Mouse (Mus musculus) E14TG2a.4 (cell line): ENCODE results near the gene Xpo6.

ENCODE experiments used
- H3K27me3 ChIP-seq: 2 replicates; pipeline ENCODE4 v1.6.1; 2014; ENCODE audit warnings: low read length, control low read depth; ENCODE audit not compliant: insufficient read depth
- H3K36me3 ChIP-seq: 2 replicates; pipeline ENCODE4 v1.6.1; 2014; ENCODE audit warnings: low read length, control low read depth; ENCODE audit not compliant: insufficient read depth
- H3K4me1 ChIP-seq: replicated peaks from 2 replicates; pipeline ENCODE4 v1.6.1; 2014; ENCODE audit warnings: low read depth, low read length, control low read depth
- H3K4me3 ChIP-seq: replicated peaks from 2 replicates; pipeline ENCODE4 v1.5.1; 2014; ENCODE audit warnings: mild to moderate bottlenecking, low read length
- H3K9me3 ChIP-seq: 2 replicates; pipeline ENCODE4 v1.6.1; 2014; ENCODE audit warnings: low read length, control low read depth
- CTCF ChIP-seq: conservative IDR thresholded peaks from 2 replicates; pipeline ENCODE4 v1.5.1; 2014; ENCODE audit warnings: low read length
- NANOG ChIP-seq: IDR thresholded peaks from 2 replicates; pipeline ENCODE4 v1.6.1; 2014; ENCODE audit warnings: borderline replicate concordance, low read length, mixed read lengths
- POU5F1 ChIP-seq: IDR thresholded peaks from 2 replicates; pipeline ENCODE4 v1.6.1; 2014; ENCODE audit warnings: low read length, borderline replicate concordance

Gene Xpo6

GRCm38 (mm10) chr7:126236083-126236793 lies 35.9 kb upstream of the Xpo6 start:
- no peak overlapping the region for H3K4me3 ChIP-seq
- TF ChIP-seq NANOG (no peak), CTCF (no peak), POU5F1 (no peak)
- H3K27me3 ChIP-seq, result peaks cover 9% of the 10 kb centered on the region; the same call in 1 of the 2 replicates
- H3K9me3 ChIP-seq, result no peaks in the 10 kb centered on the region
- H3K4me1 ChIP-seq, result peaks cover 32% of the 10 kb centered on the region
- H3K36me3 ChIP-seq, result no peaks in the 10 kb centered on the region

- no peak for TF ChIP-seq NANOG
- no peak for TF ChIP-seq CTCF
- TF ChIP-seq POU5F1, result no peak
- no peaks in the 10 kb centered on the region for H3K9me3 ChIP-seq
Measured at GRCm38 (mm10) chr7:126234611-126235010, 34.3 kb upstream of the Xpo6 start.

DNA sequence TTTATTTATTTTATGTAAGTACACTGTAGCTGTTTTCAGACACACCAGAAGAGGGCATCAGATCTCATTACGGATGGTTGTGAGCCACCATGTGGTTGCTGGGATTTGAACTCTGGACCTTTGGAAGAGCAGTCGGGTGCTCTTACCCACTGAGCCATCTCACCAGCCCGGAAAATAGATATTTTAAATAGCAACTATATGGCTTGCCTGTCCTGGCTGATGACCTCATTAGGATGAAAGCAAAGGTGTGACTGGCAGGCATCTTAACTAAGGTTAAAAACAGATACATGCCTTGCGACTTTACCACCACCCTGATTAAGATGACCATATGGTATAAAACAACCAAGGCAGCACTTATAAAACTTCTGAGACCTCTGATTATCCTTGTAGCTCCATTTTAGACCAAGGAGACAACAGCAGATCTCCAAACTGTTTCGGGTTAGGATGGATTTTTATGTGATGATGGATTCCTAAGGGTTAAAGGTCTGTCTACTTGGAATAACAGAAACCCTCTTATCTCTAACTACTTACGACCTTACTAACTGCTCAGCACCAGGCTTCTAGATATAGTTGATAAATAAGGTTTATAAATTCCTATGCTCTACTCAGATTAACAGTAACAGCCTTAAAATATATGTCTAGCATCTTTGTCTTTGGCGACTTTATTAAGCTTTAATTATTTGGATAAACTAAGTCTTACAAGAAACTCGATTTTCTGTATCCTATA lies 32.2 kb upstream of the Xpo6 start:
- peaks cover 3% of the 10 kb centered on the region; the same call in 1 of the 2 replicates for H3K27me3 ChIP-seq
- TF ChIP-seq NANOG (no peak), POU5F1 (no peak), CTCF (no peak)
- no peaks in the 10 kb centered on the region for H3K36me3 ChIP-seq
- no peak overlapping the region for H3K4me3 ChIP-seq
- H3K4me1 ChIP-seq, result peaks cover 33% of the 10 kb centered on the region
- no peaks in the 10 kb centered on the region for H3K9me3 ChIP-seq

More at GRCm38 (mm10) chr7:126234611-126235010, 34.3 kb upstream of the Xpo6 start:
- H3K36me3 ChIP-seq, result no peaks in the 10 kb centered on the region
- no peak overlapping the region for H3K4me3 ChIP-seq
- H3K27me3 ChIP-seq, result peaks cover 9% of the 10 kb centered on the region; the same call in 1 of the 2 replicates
- peaks cover 28% of the 10 kb centered on the region for H3K4me1 ChIP-seq

DNA sequence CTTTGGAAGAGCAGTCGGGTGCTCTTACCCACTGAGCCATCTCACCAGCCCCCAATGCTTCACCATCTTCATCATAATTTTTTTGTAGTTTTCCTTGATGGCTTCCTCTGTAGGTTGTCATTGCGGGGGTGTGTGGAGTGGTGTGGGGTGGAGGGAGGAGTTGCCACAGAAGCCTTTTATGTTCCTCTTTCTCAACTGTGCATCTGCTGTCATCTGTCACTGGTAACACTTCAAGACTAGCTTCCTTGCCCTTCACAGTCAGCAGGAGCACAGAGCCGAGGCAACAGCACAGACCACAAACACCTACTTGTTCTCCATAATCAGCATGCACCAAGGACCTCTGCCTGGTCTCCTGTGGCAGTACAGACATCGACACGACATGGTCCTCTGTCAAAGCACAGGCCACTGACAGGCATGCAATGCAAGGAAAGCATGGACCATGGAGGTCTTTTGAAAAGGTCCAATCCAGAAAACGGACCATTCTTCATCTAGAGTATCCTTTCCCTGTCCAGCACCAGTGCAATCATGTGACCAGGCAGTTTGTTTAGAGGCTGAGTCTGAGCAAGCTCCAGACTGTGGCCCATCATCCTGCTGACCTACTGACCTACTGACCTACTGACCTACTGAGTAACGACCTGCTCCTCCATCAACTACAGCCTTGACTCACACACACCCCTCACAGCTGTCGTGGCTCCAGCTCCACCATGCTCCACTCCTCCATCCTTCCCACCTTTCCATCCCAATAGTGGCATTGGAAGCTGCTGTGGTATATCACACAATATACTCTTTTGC lies 30.3 kb upstream of the Xpo6 start:
- H3K9me3 ChIP-seq, result no peaks in the 10 kb centered on the region
- no peaks in the 10 kb centered on the region for H3K27me3 ChIP-seq
- H3K36me3 ChIP-seq, result no peaks in the 10 kb centered on the region
- no peak for TF ChIP-seq CTCF
- TF ChIP-seq NANOG, result no peak
- TF ChIP-seq POU5F1, result no peak
- H3K4me1 ChIP-seq, result peaks cover 33% of the 10 kb centered on the region
- no peak overlapping the region for H3K4me3 ChIP-seq

GRCm38 (mm10) chr7:126226136-126226535 lies 25.8 kb upstream of the Xpo6 start:
- no peaks in the 10 kb centered on the region for H3K36me3 ChIP-seq
- H3K27me3 ChIP-seq, result 0 out of 2 replicates have a peak, but pooled peaks cover 6% of the 10 kb centered on the region
- H3K9me3 ChIP-seq, result no peaks in the 10 kb centered on the region
- H3K4me1 ChIP-seq, result peaks cover 74% of the 10 kb centered on the region
- TF ChIP-seq NANOG, result no peak
- no peak for TF ChIP-seq CTCF
- TF ChIP-seq POU5F1, result no peak
- peak overlapping the region; percentile 17; the same call in 1 of the 2 replicates for H3K4me3 ChIP-seq

DNA sequence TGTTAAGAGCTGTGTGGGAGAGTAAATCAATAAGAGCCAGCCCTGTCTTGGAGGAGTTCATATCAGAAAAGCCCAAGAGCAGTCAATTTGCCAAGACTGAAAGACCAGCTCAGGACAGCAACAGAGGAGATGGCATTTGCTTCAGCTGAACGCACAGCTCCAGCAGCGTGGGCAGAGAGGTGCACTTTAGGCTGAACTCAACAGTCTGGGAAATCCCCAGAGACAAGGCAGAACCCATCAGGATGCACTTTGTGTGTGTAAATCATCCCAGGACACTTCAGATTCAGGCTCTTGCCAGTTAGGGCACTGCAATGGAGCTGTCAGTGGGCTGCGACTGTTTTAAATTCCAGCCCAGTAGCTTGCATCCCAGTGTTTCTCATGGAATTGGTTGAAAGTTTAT lies 22.5 kb upstream of the Xpo6 start:
- peaks cover 19% of the 10 kb centered on the region for H3K9me3 ChIP-seq
- peaks cover 90% of the 10 kb centered on the region for H3K4me1 ChIP-seq
- 0 out of 2 replicates have a peak, but pooled peaks cover 6% of the 10 kb centered on the region for H3K27me3 ChIP-seq
- no peak for TF ChIP-seq NANOG
- TF ChIP-seq POU5F1, result no peak
- TF ChIP-seq CTCF, result no peak
- no peaks in the 10 kb centered on the region for H3K36me3 ChIP-seq
- no peak overlapping the region for H3K4me3 ChIP-seq

- TF ChIP-seq CTCF (no peak), NANOG (peak; percentile 91), POU5F1 (peak; percentile 88)
- H3K4me1 ChIP-seq, result peaks cover 90% of the 10 kb centered on the region
- H3K36me3 ChIP-seq, result no peaks in the 10 kb centered on the region
- H3K4me3 ChIP-seq, result no peak overlapping the region
- peaks cover 19% of the 10 kb centered on the region for H3K9me3 ChIP-seq
- H3K27me3 ChIP-seq, result 0 out of 2 replicates have a peak, but pooled peaks cover 6% of the 10 kb centered on the region
Measured at GRCm38 (mm10) chr7:126220611-126221010, 20.3 kb upstream of the Xpo6 start.

- TF ChIP-seq CTCF, result no peak
- TF ChIP-seq NANOG, result no peak
- TF ChIP-seq POU5F1, result no peak
- Histone ChIP-seq H3K27me3 (no peaks in the 10 kb centered on the region), H3K9me3 (peaks cover 19% of the 10 kb centered on the region), H3K4me3 (no peak overlapping the region), H3K4me1 (peaks cover 71% of the 10 kb centered on the region), H3K36me3 (no peaks in the 10 kb centered on the region)
Measured at GRCm38 (mm10) chr7:126218311-126218710, 18.0 kb upstream of the Xpo6 start.
